Mouse (Mus musculus) lung, postnatal 36 days (tissue): ENCODE data around the gene Prom1.
A peak's percentile ranks its signal among the peaks of the same experiment; 100 is the strongest.

Experiments used
- DNase-seq: peaks from one replicate; pipeline ENCODE4 v3.0.0; 2022; ENCODE audit warnings: mixed read lengths

Gene Prom1

GRCm38 (mm10) chr5:43971156-43971555 lies 130.7 kb downstream of the Prom1 start:
- DNase-seq, result no peak

- DNase-seq, result no peak
Measured at GRCm38 (mm10) chr5:43970532-43970931, 131.3 kb downstream of the Prom1 start.

GRCm38 (mm10) chr5:43968634-43969033 lies 133.2 kb downstream of the Prom1 start:
- DNase-seq, result no peak

- DNase-seq, result no peak
Measured at GRCm38 (mm10) chr5:43961056-43961455, 140.8 kb downstream of the Prom1 start.

- no peak for DNase-seq
Measured at GRCm38 (mm10) chr5:43959884-43960440, 141.9 kb downstream of the Prom1 start.

GRCm38 (mm10) chr5:43953241-43953640 lies 148.6 kb downstream of the Prom1 start:
- no peak for DNase-seq

- peak; percentile 64 for DNase-seq
Measured at GRCm38 (mm10) chr5:43948748-43949275, 153.0 kb downstream of the Prom1 start.

- peak; percentile 94 for DNase-seq
Measured at GRCm38 (mm10) chr5:43948111-43948743, 153.6 kb downstream of the Prom1 start.

GRCm38 (mm10) chr5:43947330-43947977 lies 154.4 kb downstream of the Prom1 start:
- peak; percentile 11 for DNase-seq
